Mouse (Mus musculus): ENCODE data around the gene Tcfl5.

Gene Tcfl5

GRCm38 (mm10) chr2:180642555-180643260 lies at the start of gene Tcfl5:
Tcfl5 (minus strand) TSS chr2:180642708.
- DNase-seq (ENCODE audit: low read depth): no peak

- no peak for DNase-seq (ENCODE audit: low read depth)
Observed at GRCm38 (mm10) chr2:180689841-180690240, 47.3 kb upstream of the Tcfl5 start.

GRCm38 (mm10) chr2:180684031-180684430 lies 41.5 kb upstream of the Tcfl5 start:
- no peak for DNase-seq (ENCODE audit: low read depth)

GRCm38 (mm10) chr2:180683524-180683923 lies 41.0 kb upstream of the Tcfl5 start:
- DNase-seq (ENCODE audit: low read depth): no peak

GRCm38 (mm10) chr2:180681225-180681624 lies 38.7 kb upstream of the Tcfl5 start:
- no peak for DNase-seq (ENCODE audit: low read depth)

- no peak for DNase-seq (ENCODE audit: low read depth)
Observed at GRCm38 (mm10) chr2:180678609-180679140, 36.2 kb upstream of the Tcfl5 start.

DNA sequence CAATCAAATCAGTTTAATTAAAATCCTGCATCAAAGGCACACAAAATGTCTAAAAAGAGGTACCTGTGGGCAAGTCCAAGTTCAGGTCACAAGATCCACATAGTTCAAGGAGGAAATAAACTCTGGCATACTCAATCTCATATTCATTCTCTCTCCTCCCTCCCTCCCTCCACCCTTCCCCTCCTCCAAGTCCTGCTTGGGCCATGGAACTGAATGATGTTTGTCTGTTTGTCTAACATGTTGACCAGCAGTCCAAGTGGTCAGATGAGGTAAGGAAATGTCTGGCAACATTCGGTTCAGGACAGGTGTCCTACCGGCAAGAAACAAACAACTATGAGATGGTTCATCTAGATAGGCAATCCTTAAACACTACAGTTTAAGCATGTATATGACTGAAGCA lies 34.2 kb upstream of the Tcfl5 start:
- no peak for DNase-seq (ENCODE audit: low read depth)

- DNase-seq (ENCODE audit: low read depth): no peak
Observed at GRCm38 (mm10) chr2:180662008-180662407, 19.5 kb upstream of the Tcfl5 start.

- DNase-seq (ENCODE audit: low read depth): no peak
Observed at GRCm38 (mm10) chr2:180660521-180660920, 18.0 kb upstream of the Tcfl5 start.

GRCm38 (mm10) chr2:180659353-180660150 lies 17.0 kb upstream of the Tcfl5 start:
- no peak for DNase-seq (ENCODE audit: low read depth)

DNA sequence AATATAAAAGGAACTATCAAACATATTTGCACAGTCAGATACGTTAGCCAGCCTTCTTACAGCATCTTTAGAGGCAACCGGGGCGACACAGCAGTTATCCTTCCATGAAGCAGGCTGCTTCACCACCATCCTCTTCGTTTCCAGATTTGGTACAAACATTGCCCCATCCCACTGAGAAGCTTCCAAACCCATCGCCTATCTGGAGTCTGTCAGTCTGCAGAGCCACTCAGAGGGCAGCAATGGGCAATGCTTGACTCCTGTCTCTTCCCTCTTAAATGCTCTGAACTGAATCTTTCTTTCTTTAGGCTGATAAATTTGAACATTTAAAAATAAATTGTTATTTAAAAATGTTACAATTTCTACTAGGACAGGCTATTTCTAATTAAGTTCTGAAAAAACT lies 15.9 kb upstream of the Tcfl5 start:
- no peak for DNase-seq (ENCODE audit: low read depth)

- peak; percentile 60 for DNase-seq (ENCODE audit: low read depth)
Observed at GRCm38 (mm10) chr2:180657394-180658013, 15.0 kb upstream of the Tcfl5 start.

DNA sequence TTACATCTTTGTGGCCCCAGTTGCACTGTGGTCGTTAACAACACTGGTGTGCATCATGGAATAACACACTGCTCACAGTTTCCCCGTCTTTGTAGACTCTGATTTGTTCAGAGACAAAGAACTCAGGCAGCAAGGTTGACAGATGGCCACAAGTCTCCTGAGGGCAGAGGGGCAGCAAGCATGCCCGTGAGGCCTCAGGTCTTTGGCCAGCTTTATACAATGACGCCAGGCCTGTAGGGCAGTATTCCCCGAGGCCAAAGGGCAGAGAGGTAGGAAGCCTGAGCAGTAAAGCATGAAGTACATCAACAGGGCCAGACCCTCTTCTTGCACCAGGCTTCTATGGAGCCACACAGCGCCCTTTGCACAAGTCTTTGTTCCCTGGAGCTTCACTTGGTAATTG lies 12.6 kb upstream of the Tcfl5 start:
- no peak for DNase-seq (ENCODE audit: low read depth)

GRCm38 (mm10) chr2:180654666-180655065 lies 12.2 kb upstream of the Tcfl5 start:
- DNase-seq (ENCODE audit: low read depth): no peak

DNA sequence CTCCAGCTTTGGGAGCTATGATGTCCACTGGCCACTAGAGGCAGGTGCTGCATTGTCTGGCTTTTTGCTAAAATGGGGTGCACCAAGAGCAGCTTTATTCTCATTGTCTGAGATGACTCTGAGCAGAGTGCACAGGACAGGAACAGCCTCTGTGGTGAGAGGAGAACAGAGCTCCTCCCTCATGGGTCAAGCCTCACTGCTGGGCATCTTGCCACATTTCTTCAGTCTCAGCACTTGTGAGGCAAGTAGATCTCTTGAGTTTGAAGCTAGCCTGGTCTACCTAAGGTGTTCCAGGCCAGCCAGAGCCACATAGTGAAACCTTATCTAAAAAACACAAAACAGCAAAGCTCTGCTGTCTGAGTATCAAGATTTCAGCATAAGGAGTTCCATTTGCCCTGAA lies 4.3 kb upstream of the Tcfl5 start:
- no peak for DNase-seq (ENCODE audit: low read depth)

DNA sequence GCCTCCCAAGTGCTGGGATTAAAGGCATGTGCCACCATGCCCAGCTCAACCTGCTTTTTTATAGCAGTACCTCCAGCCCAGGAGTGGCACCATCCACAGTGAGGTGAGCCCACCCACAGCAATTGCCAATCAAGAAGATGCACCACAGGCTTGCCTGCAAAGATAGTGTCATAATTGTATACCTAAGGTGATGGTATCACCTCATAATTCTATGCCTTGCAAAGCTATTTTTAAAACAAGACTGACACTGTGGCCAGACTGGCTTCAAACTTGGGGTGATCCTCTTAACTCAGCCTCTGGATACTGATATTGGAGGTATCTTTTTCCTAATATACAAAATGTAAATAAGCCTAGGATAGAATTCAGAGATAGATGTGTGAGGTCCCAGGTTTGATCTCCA lies 1.1 kb upstream of the Tcfl5 start:
- no peak for DNase-seq (ENCODE audit: low read depth)

- DNase-seq (ENCODE audit: low read depth): no peak
Observed at GRCm38 (mm10) chr2:180641576-180642554, 643 bp downstream of the Tcfl5 start.

DNA sequence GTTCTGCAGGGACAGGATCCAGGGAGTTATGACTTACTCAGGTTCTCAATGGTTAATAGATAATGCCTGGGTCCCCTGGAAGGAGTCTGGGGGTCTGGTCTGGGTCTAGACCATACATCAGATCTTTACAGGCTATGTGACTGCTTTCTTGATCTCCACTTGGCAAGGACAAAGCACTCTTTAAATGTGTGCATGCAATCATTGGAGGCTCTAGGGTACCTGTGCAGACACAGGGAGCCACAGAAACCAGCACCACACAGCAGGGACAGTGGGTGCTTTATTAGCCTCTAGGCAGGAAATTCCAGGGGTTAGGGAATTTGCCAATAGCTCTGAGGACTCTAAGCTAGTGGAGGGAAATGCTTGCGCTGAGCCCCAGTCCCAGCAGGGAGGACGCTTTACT lies 30.6 kb downstream of the Tcfl5 start:
- DNase-seq (ENCODE audit: low read depth): peak; percentile 55

DNA sequence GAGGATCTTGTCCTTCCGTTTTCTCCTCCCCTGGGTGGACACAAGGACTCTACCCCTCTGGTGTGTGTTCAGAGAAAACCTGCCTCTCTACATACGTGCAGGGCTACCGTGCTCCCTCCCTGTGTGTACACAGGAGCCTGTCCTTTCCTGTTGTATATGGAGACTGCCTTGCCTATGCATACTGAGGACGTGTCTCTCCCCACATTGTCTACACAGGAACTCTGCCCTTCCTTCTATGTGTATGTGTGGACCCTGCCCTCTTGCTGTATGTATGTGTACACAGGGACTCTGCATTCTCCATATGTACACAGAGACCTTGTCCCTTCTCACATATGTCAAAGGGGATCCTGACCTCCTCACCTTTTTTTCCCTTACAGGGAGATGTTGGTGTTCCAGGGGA lies 32.2 kb downstream of the Tcfl5 start:
- no peak for DNase-seq (ENCODE audit: low read depth)

- peak; percentile 60 for DNase-seq (ENCODE audit: low read depth)
Observed at GRCm38 (mm10) chr2:180604781-180605180, 37.7 kb downstream of the Tcfl5 start.

DNA sequence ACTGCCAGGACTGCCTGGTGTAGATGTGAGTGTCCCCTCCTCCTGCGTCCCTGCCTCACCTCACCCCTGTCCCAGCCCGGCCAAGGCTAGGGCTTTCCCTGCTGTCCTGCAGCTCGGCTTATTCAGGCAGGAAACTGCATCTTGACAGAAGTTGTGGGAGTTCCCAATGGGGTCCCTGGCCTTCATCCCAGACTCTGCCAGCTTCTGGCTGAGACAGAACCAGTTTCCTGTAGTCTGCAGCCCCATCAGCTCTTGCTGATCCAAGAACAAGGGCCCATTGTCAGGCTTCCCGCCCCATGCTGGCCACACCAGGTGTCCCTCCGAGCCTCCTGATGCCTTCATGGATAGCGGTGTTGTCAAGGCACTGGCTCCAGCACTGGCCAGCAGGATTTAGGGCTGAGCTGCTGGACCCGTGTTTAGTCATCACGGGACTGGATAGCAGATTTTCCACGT lies 41.9 kb downstream of the Tcfl5 start:
- DNase-seq (ENCODE audit: low read depth): peak; percentile 76
